Mouse (Mus musculus) yolk sac, embryonic 10.5 days (tissue): ENCODE data around the gene Peli2.

Experiments
- DNase-seq: peaks from one replicate; pipeline ENCODE4 v3.0.0-alpha.2; 2017; ENCODE audit warnings: low spot score

The Peli2 gene

DNA sequence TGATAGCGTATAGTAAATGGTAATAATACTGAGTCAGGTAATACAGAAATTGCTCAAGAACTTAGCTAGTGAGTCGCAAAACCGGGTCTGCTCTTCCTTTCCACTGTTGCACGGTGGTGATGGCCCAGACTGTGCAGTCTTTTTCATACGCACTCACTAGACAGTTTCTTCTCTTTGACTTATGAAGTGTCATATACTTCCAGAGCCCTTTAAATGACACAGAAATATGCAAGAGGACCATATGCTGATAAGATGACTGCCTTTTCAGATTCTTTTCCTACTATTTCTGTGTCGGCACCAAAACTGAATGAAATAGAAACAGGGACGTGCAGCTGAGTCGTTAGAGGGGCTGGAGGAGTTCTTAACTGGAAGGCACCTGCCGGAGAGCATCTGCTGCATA is 102.1 kb downstream of the Peli2 start:
- no peak for DNase-seq

DNA sequence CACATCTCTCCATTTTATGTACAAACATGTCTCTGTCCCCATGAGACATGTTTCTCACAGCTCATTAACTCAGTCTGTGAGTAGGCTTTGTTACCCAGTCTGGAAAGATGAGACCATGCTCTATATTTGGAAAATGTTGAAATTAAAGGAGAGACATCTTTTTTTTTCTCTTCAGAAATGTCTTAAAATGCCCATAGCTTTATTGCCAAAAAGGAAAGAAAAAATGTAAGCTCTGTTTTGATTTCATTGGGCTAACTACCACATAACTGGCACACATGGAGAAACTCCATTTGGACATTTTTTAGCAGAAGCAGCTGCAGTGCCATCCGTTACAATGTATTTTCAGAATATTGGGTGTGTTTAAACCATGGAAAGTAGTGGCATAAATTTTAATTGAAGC is 103.6 kb downstream of the Peli2 start:
- DNase-seq: no peak

GRCm38 (mm10) chr14:48224861-48225300 is 104.3 kb downstream of the Peli2 start:
- DNase-seq: no peak

- no peak for DNase-seq
These were observed 105.3 kb downstream of the Peli2 start for GRCm38 (mm10) chr14:48225810-48226446.

DNA sequence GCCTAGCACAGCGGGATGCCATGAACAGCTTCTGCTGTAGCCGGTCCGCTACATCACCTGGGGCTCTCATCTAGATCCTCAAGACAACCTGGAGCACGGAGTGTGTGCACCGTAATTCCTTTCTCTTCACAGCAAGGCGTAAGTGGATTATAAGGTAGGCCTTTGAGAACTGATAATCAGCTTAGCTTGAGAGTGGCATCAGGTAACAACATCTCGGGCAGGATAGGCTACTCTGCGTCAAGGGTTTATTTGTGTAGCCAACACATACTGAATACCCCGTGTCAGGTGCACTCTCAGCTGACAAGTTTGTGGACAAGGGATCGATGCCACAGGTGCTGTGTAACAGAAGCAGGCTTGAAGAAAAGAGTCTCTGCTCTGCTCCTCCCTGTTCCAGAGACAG is 106.1 kb downstream of the Peli2 start:
- no peak for DNase-seq

DNA sequence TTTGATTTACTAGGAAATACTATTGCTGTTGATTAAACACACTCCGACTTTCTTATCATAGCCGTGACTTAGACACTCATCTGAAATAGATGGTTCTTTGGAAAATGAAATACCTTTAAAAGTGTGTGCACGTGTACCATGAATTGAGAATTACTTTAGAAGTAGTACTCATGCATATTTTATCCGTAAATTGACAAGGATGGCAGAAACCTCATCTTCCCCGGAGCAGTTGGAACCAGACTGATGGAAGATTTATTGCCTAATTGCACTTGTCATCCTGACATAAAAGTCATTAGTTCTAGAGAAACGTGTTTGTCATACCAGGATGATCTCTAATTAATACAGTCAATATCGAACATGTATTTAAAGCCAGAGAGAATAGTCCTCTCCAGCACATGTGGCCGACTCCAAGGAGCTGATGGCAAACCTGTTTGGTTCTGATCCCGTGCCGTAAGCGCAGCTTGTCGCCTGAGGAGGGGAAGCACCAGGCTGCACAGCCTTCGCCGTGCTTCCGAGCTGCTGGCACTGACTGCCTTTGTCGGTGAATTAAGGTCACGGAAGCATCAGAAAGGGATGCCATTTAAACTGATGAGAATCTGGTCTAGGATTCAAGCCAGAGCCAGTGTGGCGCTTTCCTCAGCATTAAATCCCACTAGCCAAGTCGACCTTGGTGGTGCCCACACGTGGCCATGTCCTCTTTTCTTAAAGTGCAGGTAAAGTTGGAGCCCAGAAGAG is 114.3 kb downstream of the Peli2 start:
- no peak for DNase-seq

DNA sequence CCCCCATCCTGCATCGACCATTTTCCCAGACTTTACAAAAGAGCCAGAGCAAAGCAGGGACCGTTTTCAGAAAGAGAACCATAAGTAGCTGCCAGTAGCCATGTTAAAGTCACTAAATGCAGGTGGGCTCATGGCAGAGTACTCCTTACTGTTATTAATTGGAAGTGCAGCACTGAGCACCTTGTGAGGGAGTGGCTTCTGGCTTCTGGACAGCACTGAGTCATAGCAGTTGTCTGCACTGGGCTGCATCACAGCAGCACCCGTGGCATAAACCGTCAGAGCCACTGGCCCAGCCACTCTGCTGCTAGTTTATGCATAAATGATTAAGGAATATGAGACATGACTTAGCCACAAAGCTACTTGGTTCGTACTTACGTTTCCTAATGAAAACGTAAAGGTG is 120.7 kb downstream of the Peli2 start:
- no peak for DNase-seq

- peak; percentile 17 for DNase-seq
These were observed 125.6 kb downstream of the Peli2 start for GRCm38 (mm10) chr14:48246236-48246635.

DNA sequence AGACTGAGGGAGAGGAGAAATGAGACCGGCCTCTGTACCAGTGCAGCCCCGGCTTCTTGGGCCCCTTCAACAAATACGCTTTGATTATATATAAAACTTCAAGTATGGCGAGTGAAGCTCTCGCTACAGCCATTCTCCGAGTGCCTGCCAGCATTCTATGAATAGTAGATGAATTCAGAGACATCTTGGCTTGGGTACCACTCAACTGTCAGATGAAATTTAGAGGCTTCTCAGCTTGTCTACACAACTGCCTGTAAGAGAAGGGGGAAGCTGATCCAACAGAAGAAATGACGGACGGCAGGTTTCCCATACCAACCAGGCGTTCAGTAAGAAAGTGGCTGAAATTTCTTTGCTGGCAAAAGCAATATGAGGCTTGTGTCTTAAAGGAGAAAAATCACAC is 126.3 kb downstream of the Peli2 start:
- no peak for DNase-seq

DNA sequence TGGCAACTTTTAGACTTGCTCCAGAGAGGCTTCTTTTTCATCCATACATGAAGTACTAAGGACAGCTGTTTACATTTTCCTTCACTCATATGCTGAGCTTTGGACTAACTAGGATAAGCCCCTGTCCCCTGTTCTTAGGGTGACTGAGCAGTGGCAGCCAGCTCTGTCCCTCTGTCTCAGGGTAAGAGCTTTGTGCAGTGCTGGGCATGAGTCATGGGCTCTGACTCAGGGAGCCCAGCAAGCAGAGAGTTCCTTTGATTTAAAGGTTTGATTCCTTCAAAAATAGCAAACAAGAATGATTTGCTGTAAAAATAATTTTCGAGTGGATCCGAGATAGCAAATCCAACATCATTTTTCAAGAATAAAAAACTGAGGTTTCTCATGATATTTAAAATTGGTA is 128.8 kb downstream of the Peli2 start:
- DNase-seq: no peak

DNA sequence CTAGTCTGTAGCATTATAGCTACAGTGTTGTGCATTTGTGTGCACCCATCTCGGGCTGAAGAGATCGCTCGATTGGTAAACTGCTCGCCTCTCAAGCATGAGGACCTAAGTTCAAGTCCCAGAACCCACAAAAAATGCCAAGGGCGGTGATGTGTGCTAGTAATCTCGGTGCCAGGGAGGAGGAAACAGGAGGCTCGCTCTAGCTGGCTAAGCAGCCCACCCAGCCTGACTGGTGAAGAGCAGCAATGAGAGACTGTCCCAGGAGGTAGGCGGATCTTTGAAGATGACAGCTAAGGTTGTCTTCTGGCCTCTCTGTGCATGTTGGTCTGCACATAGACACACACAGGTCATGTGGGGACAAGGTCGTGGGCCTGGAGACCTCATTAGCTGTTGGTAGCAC is 129.3 kb downstream of the Peli2 start:
- no peak for DNase-seq

GRCm38 (mm10) chr14:48251381-48251979 is 130.9 kb downstream of the Peli2 start:
- DNase-seq: no peak

DNA sequence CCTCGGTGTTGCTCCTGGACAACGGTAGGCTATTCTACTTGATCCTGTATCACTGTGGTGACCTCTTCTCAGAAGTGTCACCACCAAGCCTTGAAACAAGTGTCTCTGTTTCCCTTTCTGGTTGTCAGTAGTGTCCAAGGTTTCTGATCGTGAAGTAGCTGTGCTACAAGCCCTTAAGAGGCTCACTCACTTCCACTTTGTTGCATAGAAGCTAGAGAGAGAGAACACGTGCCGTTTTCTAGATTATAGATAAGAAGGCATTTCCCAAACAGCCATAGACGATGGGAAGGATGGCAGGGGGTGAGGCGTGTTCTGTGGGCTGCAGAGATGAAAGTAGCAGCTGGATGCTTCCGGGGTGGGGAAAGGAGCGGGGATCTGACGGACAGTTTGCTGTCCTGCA is 132.6 kb downstream of the Peli2 start:
- no peak for DNase-seq

- no peak for DNase-seq
These were observed 134.1 kb downstream of the Peli2 start for GRCm38 (mm10) chr14:48254696-48255095.

- no peak for DNase-seq
These were observed 134.7 kb downstream of the Peli2 start for GRCm38 (mm10) chr14:48255290-48255689.

GRCm38 (mm10) chr14:48257759-48258158 is 137.1 kb downstream of the Peli2 start:
- DNase-seq: no peak

GRCm38 (mm10) chr14:48258696-48259366 is 138.2 kb downstream of the Peli2 start:
- DNase-seq: no peak

GRCm38 (mm10) chr14:48263146-48263545 is 142.5 kb downstream of the Peli2 start:
- DNase-seq: no peak

DNA sequence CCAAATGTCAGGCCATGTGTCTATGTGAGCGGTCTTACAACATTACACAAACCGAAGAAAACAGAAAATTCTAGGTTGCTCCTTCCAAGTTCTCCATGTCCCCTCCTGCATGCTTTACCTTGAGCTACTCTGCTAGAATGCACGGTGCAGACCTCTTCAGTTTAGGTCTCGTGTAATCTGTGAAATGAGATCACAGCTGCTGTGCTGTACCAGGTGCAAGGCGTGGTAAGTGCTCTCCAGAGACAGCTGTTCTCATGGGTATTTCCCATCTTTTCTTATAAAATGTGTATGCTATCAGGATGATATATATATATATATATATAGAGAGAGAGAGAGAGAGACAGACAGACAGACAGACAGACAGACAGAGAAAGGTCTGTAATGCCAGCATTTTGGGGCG is 146.1 kb downstream of the Peli2 start:
- DNase-seq: no peak

DNA sequence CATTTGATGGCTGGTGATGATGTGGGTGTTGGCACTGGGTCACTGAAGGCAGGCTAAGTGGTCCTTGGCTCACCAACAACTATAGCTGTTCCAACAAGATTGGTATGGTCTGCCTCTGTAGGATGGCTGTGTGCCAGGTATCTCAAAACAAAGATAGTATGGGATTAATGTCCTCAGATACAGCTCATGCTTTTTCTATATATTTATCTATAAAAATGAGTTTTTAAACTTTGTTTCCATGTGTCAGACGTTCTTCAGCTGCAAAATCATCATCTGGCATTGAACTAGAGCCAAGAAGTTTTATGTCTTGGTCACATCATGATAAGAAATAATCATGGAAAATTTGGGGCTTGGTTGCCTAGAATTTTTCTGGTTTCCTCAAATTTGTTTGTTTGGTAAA is 157.7 kb downstream of the Peli2 start:
- no peak for DNase-seq

- DNase-seq: no peak
These were observed 166.3 kb downstream of the Peli2 start for GRCm38 (mm10) chr14:48286949-48287348.

GRCm38 (mm10) chr14:48287581-48287980 is 167.0 kb downstream of the Peli2 start:
- no peak for DNase-seq

DNA sequence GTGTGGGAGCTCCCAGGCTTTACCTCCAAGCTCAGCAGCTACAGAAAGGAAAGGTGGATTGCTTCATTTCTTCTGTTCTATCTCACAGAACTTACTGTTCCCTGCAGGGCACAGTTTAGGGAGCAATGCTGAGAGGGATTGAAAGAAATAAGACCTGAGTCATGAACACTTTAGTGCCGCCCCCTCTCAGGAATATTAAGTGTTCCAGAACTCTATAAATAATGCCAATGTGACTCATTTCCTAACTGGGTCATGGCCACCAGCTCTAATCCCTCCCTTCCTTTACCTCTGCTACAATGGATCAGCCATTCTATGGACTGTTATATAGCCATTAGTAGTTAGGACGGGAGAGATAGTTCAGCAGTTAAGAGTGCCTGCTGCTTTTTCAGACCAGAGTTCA is 168.0 kb downstream of the Peli2 start:
- no peak for DNase-seq
